Mouse (Mus musculus) ES-CJ7 (cell line): Measurements from ENCODE around the gene Rbp4.

ENCODE experiments used
- DNase-seq: peaks from one replicate; pipeline ENCODE4 v3.0.0; 2011; ENCODE audit warnings: low read depth, low spot score

The Rbp4 gene

GRCm38 (mm10) chr19:38091512-38091985, 33.5 kb downstream of the Rbp4 start:
- no peak for DNase-seq

DNA sequence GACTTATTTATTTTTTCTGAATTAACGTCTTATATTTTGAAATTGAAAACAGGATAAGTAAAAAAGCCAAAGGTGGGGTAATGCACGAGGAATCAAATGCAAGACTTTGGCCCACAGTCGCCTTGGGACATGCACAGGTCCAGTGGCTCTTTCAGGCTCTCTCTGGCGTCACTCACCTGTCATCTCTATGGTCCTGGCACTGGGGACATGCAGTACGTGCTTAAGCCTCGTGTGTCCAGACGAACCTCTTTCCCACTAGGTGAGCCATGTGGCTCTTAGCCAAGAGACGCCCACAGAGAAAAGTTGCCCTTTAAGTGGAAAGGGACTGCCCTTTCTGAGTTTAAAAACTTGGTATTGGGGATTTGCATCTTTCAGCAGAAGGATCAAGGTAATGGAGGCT, 35.7 kb downstream of the Rbp4 start:
- DNase-seq = no peak

DNA sequence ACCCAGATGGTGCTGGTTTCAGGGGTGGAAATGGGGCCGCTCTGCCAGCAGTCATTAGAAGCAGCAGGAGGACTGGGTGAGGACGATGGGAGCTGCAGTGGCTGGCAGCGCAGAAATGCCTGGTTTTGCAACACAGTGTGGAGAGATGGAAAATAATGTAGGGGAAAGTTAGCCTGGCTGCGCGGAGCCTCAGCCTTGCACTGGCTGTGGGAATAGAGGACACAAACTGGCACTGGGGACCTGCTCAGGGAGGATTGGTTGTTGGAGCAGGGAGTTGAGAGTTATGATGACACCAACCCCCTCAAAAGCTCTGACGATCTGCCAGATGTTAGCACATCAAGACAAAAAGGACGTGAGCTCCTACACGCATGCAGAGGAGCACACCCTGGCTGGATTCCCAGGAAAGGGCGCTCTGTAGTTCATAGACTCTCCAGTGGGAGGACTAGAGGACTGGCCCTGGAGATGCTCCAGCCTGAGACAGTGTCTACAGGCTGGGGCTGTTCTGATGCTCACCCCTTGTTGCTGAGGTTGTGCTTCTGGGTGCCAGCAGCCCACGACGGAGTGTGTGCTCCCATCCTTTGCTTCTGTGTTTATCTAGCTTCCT, 38.0 kb downstream of the Rbp4 start:
- DNase-seq = peak; percentile 59

GRCm38 (mm10) chr19:38085841-38086240, 39.2 kb downstream of the Rbp4 start:
- no peak for DNase-seq

GRCm38 (mm10) chr19:38082931-38083525, 42.1 kb downstream of the Rbp4 start:
- no peak for DNase-seq

DNA sequence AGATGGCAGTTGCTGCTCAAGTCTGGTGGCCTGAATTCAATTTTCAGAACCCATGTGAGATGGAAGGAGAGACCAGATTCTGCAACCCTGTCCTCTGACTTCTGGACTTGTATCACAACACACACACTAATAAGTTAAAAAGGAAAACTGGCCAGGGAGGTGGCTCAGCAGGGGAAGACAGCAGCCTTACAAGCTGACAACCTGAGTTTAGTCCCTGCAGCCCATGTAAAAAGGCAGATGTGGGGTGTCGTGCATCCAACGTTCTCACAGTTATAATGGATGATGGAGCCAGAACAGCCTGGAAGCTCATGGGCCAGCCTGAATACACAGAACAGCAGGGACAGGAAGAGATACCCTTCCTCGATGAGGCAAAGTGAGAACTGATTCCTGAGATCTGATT, 43.7 kb downstream of the Rbp4 start:
- no peak for DNase-seq

GRCm38 (mm10) chr19:38077851-38078540, 47.1 kb downstream of the Rbp4 start:
- DNase-seq = no peak

DNA sequence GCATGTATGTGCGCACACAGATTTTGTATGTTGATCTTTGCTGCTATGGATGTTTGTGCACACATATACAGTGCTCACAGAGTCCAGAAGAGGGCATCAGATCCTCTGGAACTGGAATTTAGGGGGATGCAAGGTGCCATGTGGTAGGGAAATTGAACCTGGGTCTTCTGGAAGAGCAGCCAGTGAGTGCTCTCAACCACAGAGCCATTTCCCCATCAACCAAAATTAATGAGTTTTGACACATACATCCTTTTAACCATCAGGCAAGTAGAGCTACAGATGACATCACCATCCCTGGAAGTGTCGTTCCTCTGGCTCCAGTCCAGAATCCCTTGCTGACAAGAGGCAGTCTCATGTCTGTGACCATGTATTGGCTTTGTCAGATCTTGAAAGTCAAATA, 48.8 kb downstream of the Rbp4 start:
- DNase-seq = peak; percentile 53

DNA sequence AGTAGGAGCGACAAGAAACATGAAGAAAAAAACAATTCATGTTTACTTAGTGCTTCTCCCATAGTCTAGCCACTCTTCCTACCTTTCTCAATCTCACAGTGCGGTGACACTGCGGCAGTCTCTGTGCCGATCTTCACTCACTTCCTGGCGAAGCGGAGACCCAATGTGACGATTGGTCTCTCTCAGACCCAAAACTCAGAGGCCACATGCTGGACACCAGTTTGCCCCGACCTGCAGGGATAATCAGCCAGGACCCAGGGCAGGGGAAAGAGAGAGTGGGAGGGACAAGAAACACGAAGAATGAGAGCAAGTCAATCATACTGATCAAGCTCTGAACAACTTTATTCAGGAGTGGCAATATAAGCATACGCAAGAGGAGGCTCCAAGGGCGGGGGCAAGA, 50.0 kb downstream of the Rbp4 start:
- no peak for DNase-seq

GRCm38 (mm10) chr19:38073226-38073625, 51.9 kb downstream of the Rbp4 start:
- no peak for DNase-seq
